Mouse (Mus musculus): ENCODE measurements around the gene Rgs1. TPM values are rescaled to one million over a fixed set of nuclear protein-coding genes. Genes with fewer than 3 reads are reported as not detected.

Gene Rgs1
- total and polyA plus RNA-seq, 2 experiments from 2014 or later: not detected

- no peak for TF ChIP-seq CTCF (IDR thresholded peaks at IDR 0.05; ENCODE audit: low read depth)
- DNase-seq (no peak), ATAC-seq (no peak)
- 87% methylated on average over 3 of the region's 3 CpGs for WGBS
- H3K4me1 ChIP-seq (ENCODE audit: insufficient read depth): no peaks in the 10 kb centered on the region
- H3K9ac ChIP-seq: no peak overlapping the region
- H3K36me3 ChIP-seq (ENCODE audit: insufficient read depth): no peaks in the 10 kb centered on the region
- H3K4me3 ChIP-seq (ENCODE audit: low read depth, low read length): no peak overlapping the region
- no peak overlapping the region for H3K4me2 ChIP-seq (ENCODE audit: low read depth)
- no peaks in the 10 kb centered on the region for H3K9me3 ChIP-seq (ENCODE audit: low read length)
- H3K27ac ChIP-seq (ENCODE audit: low read depth, low read length): no peak overlapping the region
- H3K27me3 ChIP-seq (ENCODE audit: insufficient read depth, low read length): no peaks in the 10 kb centered on the region
Measured at GRCm38 (mm10) chr1:144264000-144264399, 15.0 kb upstream of the Rgs1 start.

DNA sequence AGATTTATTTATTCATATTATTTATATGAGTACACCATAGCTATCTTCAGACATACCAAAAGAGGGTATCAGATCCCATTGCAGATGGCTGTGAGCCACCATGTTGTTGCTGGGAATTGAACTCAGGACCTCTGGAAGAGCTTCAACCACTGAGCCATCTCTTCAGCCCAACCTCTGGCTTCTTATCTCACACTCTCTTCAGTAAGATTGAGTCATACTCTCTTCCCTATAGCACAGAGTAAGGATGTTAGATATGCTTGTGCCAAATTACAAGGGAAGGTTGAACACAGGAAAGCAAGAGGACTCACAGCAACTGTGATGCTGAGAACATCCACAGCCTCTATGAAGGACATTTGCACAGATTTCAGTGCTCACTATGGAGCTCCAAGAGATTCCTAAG lies 13.0 kb upstream of the Rgs1 start:
- DNase-seq (no peak), ATAC-seq (no peak)
- Histone ChIP-seq H3K4me1 (ENCODE audit: insufficient read depth) (no peaks in the 10 kb centered on the region), H3K27me3 (ENCODE audit: insufficient read depth, low read length) (no peaks in the 10 kb centered on the region), H3K4me3 (ENCODE audit: low read depth, low read length) (no peak overlapping the region), H3K36me3 (ENCODE audit: insufficient read depth) (no peaks in the 10 kb centered on the region), H3K9ac (no peak overlapping the region), H3K4me2 (ENCODE audit: low read depth) (no peak overlapping the region), H3K9me3 (ENCODE audit: low read length) (no peaks in the 10 kb centered on the region), H3K27ac (ENCODE audit: low read depth, low read length) (no peak overlapping the region)
- no peak for TF ChIP-seq CTCF (IDR thresholded peaks at IDR 0.05; ENCODE audit: low read depth)

DNA sequence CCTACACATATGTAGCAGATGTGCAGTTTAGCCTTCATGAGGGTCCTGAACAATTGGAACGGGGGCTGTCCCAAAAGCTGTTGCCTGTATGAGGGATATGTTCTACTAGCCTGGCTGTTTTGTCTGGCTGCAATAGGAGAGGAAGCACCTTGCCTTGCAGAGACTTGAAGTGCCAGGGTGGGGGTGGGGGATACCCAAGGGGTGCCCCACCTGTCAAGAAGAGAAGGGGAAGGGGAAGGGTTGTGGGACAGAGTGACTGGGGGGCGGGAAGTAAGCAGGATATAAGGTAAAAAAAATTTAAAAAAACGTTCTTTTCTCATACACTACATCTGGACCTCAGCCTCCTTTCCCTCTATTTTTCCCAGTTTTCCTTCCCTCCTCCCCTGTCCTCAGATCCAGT lies 9.7 kb upstream of the Rgs1 start:
- Histone ChIP-seq H3K4me2 (ENCODE audit: low read depth) (no peak overlapping the region), H3K27me3 (ENCODE audit: insufficient read depth, low read length) (no peaks in the 10 kb centered on the region), H3K36me3 (ENCODE audit: insufficient read depth) (no peaks in the 10 kb centered on the region), H3K4me1 (ENCODE audit: insufficient read depth) (no peaks in the 10 kb centered on the region), H3K4me3 (ENCODE audit: low read depth, low read length) (no peak overlapping the region), H3K9me3 (ENCODE audit: low read length) (no peaks in the 10 kb centered on the region), H3K9ac (no peak overlapping the region), H3K27ac (ENCODE audit: low read depth, low read length) (no peak overlapping the region)
- no peak for TF ChIP-seq CTCF (IDR thresholded peaks at IDR 0.05; ENCODE audit: low read depth)
- no peak for ATAC-seq
- no peak for DNase-seq
- 83% methylated on average over 3 of the region's 3 CpGs for WGBS

DNA sequence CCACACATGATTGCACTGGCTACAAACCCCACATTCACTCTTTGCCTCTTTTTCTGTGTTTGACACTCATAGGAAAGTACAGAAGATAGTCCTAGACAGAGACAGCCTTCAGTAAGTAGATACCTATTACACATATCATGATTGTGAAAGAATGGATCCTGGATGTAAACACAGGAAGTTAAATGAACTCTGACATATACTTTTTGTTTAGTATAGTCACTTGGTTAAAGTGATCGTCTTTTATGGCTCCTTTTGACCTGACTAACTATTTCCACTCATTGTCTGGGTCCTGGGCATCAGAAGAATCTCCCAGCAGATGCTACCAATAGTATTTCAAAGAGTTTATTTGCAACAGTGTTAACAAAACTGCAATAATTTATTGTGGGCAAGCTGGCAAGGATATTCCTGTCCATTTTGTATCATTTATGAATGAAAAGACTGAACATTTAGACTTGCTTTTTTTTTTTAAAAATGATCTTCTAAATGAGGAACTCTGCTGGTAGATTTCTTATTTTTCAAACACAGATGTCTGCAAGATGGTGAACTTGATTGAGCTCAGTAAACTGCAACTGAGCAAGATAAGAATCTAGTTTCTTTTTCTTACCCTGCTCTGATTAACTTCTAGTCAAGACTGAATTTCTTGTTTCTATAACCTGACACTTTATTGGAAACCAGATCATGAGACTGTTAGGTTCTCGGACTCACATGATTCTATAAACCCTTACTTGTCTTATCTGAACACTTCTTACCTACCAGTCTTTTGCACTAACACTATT lies 7.7 kb upstream of the Rgs1 start:
- ATAC-seq (no peak), DNase-seq (no peak)
- Histone ChIP-seq H3K9ac (no peak overlapping the region), H3K36me3 (ENCODE audit: insufficient read depth) (no peaks in the 10 kb centered on the region), H3K27me3 (ENCODE audit: insufficient read depth, low read length) (no peaks in the 10 kb centered on the region), H3K4me1 (ENCODE audit: insufficient read depth) (no peaks in the 10 kb centered on the region), H3K4me2 (ENCODE audit: low read depth) (no peak overlapping the region), H3K27ac (ENCODE audit: low read depth, low read length) (no peak overlapping the region), H3K9me3 (ENCODE audit: low read length) (no peaks in the 10 kb centered on the region), H3K4me3 (ENCODE audit: low read depth, low read length) (no peak overlapping the region)
- 67% methylated on average over 2 of the region's 2 CpGs for WGBS
- no peak for TF ChIP-seq CTCF (IDR thresholded peaks at IDR 0.05; ENCODE audit: low read depth)

- Histone ChIP-seq H3K36me3 (ENCODE audit: insufficient read depth) (no peaks in the 10 kb centered on the region), H3K4me3 (ENCODE audit: low read depth, low read length) (no peak overlapping the region), H3K9me3 (ENCODE audit: low read length) (no peaks in the 10 kb centered on the region), H3K9ac (no peak overlapping the region), H3K4me2 (ENCODE audit: low read depth) (no peak overlapping the region), H3K4me1 (ENCODE audit: insufficient read depth) (no peaks in the 10 kb centered on the region), H3K27ac (ENCODE audit: low read depth, low read length) (no peak overlapping the region), H3K27me3 (ENCODE audit: insufficient read depth, low read length) (no peaks in the 10 kb centered on the region)
- no peak for ATAC-seq
- 93% methylated on average over 3 of the region's 3 CpGs for WGBS
- no peak for TF ChIP-seq CTCF (IDR thresholded peaks at IDR 0.05; ENCODE audit: low read depth)
- no peak for DNase-seq
Measured at GRCm38 (mm10) chr1:144248206-144248605, 836 bp downstream of the Rgs1 start.

DNA sequence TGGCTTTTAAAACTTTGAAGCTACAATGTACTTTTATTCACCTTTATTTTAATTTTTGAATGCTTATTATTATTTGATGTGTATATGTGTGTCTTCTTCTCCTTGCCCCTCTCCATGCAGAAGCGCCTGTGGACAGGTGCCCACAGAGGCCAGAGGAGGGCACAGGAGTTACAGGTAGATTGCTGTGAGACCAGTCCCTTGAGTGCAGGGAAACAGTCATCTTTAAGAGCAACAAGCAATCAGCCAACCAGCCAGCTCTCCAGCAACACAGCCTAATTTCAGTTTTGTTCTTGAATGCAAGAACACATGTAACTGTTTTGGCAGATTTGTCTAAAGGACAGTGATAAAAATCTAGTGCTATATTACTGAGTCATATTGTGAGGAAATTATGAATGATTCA lies 1.7 kb downstream of the Rgs1 start:
- ATAC-seq: no peak
- no peak for TF ChIP-seq CTCF (IDR thresholded peaks at IDR 0.05; ENCODE audit: low read depth)
- no peak for DNase-seq
- Histone ChIP-seq H3K36me3 (ENCODE audit: insufficient read depth) (no peaks in the 10 kb centered on the region), H3K27me3 (ENCODE audit: insufficient read depth, low read length) (no peaks in the 10 kb centered on the region), H3K9me3 (ENCODE audit: low read length) (no peaks in the 10 kb centered on the region), H3K4me1 (ENCODE audit: insufficient read depth) (no peaks in the 10 kb centered on the region), H3K4me3 (ENCODE audit: low read depth, low read length) (no peak overlapping the region), H3K9ac (no peak overlapping the region), H3K27ac (ENCODE audit: low read depth, low read length) (no peak overlapping the region), H3K4me2 (ENCODE audit: low read depth) (no peak overlapping the region)
- 85% methylated on average over 1 of the region's 1 CpGs for WGBS

DNA sequence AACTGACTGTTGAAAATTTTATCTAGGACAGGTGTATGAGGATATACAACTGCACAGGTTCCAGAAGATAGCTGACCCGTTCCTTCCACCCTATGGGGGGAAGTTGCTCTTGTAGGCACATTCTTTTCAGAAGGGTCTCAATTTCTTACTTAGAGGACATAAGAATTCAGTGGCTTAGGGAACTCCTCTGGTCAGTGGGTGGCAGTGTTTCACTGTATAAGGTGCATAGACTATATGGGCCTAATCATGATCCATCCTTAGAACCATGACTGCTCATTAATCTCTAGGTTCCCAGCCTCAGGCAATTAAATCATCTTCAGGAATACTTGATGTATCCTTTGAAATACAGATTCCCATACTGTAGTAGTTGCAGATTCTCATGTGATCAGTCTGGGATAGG lies 5.5 kb downstream of the Rgs1 start:
- Histone ChIP-seq H3K27ac (ENCODE audit: low read depth, low read length) (no peak overlapping the region), H3K9me3 (ENCODE audit: low read length) (no peaks in the 10 kb centered on the region), H3K36me3 (ENCODE audit: insufficient read depth) (no peaks in the 10 kb centered on the region), H3K4me3 (ENCODE audit: low read depth, low read length) (no peak overlapping the region), H3K9ac (no peak overlapping the region), H3K4me2 (ENCODE audit: low read depth) (no peak overlapping the region), H3K27me3 (ENCODE audit: insufficient read depth, low read length) (no peaks in the 10 kb centered on the region), H3K4me1 (ENCODE audit: insufficient read depth) (no peaks in the 10 kb centered on the region)
- TF ChIP-seq CTCF (IDR thresholded peaks at IDR 0.05; ENCODE audit: low read depth): no peak
- 70% methylated on average over 1 of the region's 1 CpGs for WGBS
- DNase-seq (peak; percentile 3), ATAC-seq (no peak)
